Mouse (Mus musculus) hindbrain, embryonic 14.5 days (tissue): ENCODE results near the gene Psmb8. TPM values are rescaled to one million over a fixed set of nuclear protein-coding genes. Genes with fewer than 3 reads are reported as not detected.

Experiments
- ATAC-seq: fragments of 200-750 bp; cut with Nextera tagmentation; 2 replicates; pipeline ENCODE4 v1.8.0; 2017; ENCODE audit warnings: moderate number of reproducible peaks, mild to moderate bottlenecking, moderate TSS enrichment, moderate library complexity; ENCODE audit not compliant: low FRiP score
- DNase-seq: peaks from one replicate; pipeline ENCODE4 v3.0.0-alpha.2; 2015; ENCODE audit warnings: low spot score
- H3K27ac ChIP-seq: fragments of 300-500 bp; sonication (generic); 2 replicates; pipeline ENCODE4 v1.5.1; 2014; ENCODE audit warnings: mild to moderate bottlenecking, moderate library complexity
- H3K27me3 ChIP-seq: fragments of 300-500 bp; sonication (generic); 2 replicates; pipeline ENCODE4 v1.6.1; 2014; ENCODE audit warnings: mild to moderate bottlenecking, low read length, mixed read lengths; ENCODE audit not compliant: control insufficient read depth, insufficient read depth
- H3K36me3 ChIP-seq: fragments of 300-500 bp; sonication (generic); replicated peaks from 2 replicates; pipeline ENCODE4 v1.6.1; 2014; ENCODE audit not compliant: control insufficient read depth, insufficient read depth
- H3K4me1 ChIP-seq: fragments of 300-500 bp; sonication (generic); replicated peaks from 2 replicates; pipeline ENCODE4 v1.6.1; 2014; ENCODE audit warnings: antibody characterized with exemption, low read length, mixed read lengths; ENCODE audit not compliant: control insufficient read depth, insufficient read depth
- H3K4me2 ChIP-seq: fragments of 300-500 bp; sonication (generic); replicated peaks from 2 replicates; pipeline ENCODE4 v1.6.1; 2014; ENCODE audit warnings: mild to moderate bottlenecking, moderate library complexity
- H3K4me3 ChIP-seq: fragments of 300-500 bp; sonication (generic); replicated peaks from 2 replicates; pipeline ENCODE4 v1.5.1; 2014; ENCODE audit warnings: mild to moderate bottlenecking, low read length
- H3K9ac ChIP-seq: fragments of 300-500 bp; sonication (generic); 2 replicates; pipeline ENCODE4 v1.6.1; 2014
- H3K9me3 ChIP-seq: fragments of 300-500 bp; sonication (generic); 2 replicates; pipeline ENCODE4 v1.6.1; 2016; ENCODE audit warnings: low read length; ENCODE audit not compliant: control insufficient read depth
- WGBS: fragments of 180-500 bp; shearing (Covaris S2); extraction: QIAGEN DNeasy Blood & Tissue Kit; methylation state at CpG from one replicate; pipeline ENCODE4 v1.1.7; 2014; 5-methylcytosine and 5-hydroxymethylcytosine counted together
- polyA plus RNA-seq: library from polyadenylated mRNA; unstranded; fragments of >200 nt; fragmentation: Nextera tagmentation; extraction: Ambion mirVana; gene quantifications from 2 replicates; pipeline ENCODE4 v1.2.1, GENCODE M21; 2014

Psmb8 gene
- polyA plus RNA-seq, 1 experiment from 2014 or later, result 3.6 TPM

- Histone ChIP-seq H3K36me3 (no peaks in the 10 kb centered on the region), H3K9me3 (0 out of 2 replicates have a peak, but pooled peaks cover 4% of the 10 kb centered on the region), H3K27ac (no peak overlapping the region), H3K4me3 (no peak overlapping the region), H3K4me2 (no peak overlapping the region), H3K27me3 (no peaks in the 10 kb centered on the region), H3K9ac (no peak overlapping the region), H3K4me1 (no peaks in the 10 kb centered on the region)
- WGBS, result 97% methylated on average over 5 of the region's 5 CpGs
- no peak for ATAC-seq
- no peak for DNase-seq
These were observed 25.0 kb upstream of the Psmb8 start for GRCm38 (mm10) chr17:34172528-34172927.

GRCm38 (mm10) chr17:34174075-34174474, 23.4 kb upstream of the Psmb8 start:
- Histone ChIP-seq H3K27ac (no peak overlapping the region), H3K27me3 (no peaks in the 10 kb centered on the region), H3K9ac (no peak overlapping the region), H3K4me3 (no peak overlapping the region), H3K4me1 (no peaks in the 10 kb centered on the region), H3K36me3 (no peaks in the 10 kb centered on the region), H3K4me2 (no peak overlapping the region), H3K9me3 (0 out of 2 replicates have a peak, but pooled peaks cover 4% of the 10 kb centered on the region)
- ATAC-seq, result no peak
- WGBS, result 72% methylated on average over 1 of the region's 1 CpGs
- DNase-seq, result no peak

GRCm38 (mm10) chr17:34177179-34177578, 20.3 kb upstream of the Psmb8 start:
- Histone ChIP-seq H3K4me1 (no peaks in the 10 kb centered on the region), H3K27me3 (no peaks in the 10 kb centered on the region; the same call in 1 of the 2 replicates), H3K9me3 (0 out of 2 replicates have a peak, but pooled peaks cover 4% of the 10 kb centered on the region), H3K9ac (no peak overlapping the region), H3K4me3 (no peak overlapping the region), H3K36me3 (no peaks in the 10 kb centered on the region), H3K4me2 (no peak overlapping the region), H3K27ac (no peak overlapping the region)
- WGBS, result 75% methylated on average over 4 of the region's 4 CpGs
- no peak for ATAC-seq
- DNase-seq, result no peak

GRCm38 (mm10) chr17:34179019-34179418, 18.5 kb upstream of the Psmb8 start:
- no peak for DNase-seq
- WGBS, result 72% methylated on average over 6 of the region's 6 CpGs
- peaks cover 4% of the 10 kb centered on the region; the same call in 1 of the 2 replicates for H3K27me3 ChIP-seq

GRCm38 (mm10) chr17:34179913-34180859, 17.3 kb upstream of the Psmb8 start:
- Histone ChIP-seq H3K4me3 (no peak overlapping the region), H3K4me2 (no peak overlapping the region), H3K36me3 (no peaks in the 10 kb centered on the region), H3K4me1 (no peaks in the 10 kb centered on the region), H3K9ac (no peak overlapping the region), H3K9me3 (0 out of 2 replicates have a peak, but pooled peaks cover 4% of the 10 kb centered on the region), H3K27me3 (peaks cover 6% of the 10 kb centered on the region; the same call in 1 of the 2 replicates), H3K27ac (no peak overlapping the region)
- ATAC-seq (no peak), DNase-seq (no peak)
- 78% methylated on average over 13 of the region's 13 CpGs for WGBS

More at GRCm38 (mm10) chr17:34179019-34179418, 18.5 kb upstream of the Psmb8 start:
- ATAC-seq, result no peak
- no peak overlapping the region for H3K4me3 ChIP-seq
- H3K27ac ChIP-seq, result no peak overlapping the region
- 0 out of 2 replicates have a peak, but pooled peaks cover 4% of the 10 kb centered on the region for H3K9me3 ChIP-seq
- no peaks in the 10 kb centered on the region for H3K4me1 ChIP-seq
- H3K4me2 ChIP-seq, result no peak overlapping the region
- H3K36me3 ChIP-seq, result no peaks in the 10 kb centered on the region
- H3K9ac ChIP-seq, result no peak overlapping the region

- H3K27me3 ChIP-seq, result peaks cover 38% of the 10 kb centered on the region
- H3K4me1 ChIP-seq, result peaks cover 13% of the 10 kb centered on the region
- no peak overlapping the region for H3K27ac ChIP-seq
- ATAC-seq (no peak), DNase-seq (no peak)
- no peaks in the 10 kb centered on the region for H3K9me3 ChIP-seq
- H3K9ac ChIP-seq, result no peak overlapping the region
- no peak overlapping the region for H3K4me2 ChIP-seq
- 80% methylated on average over 15 of the region's 15 CpGs for WGBS
- H3K4me3 ChIP-seq, result no peak overlapping the region
- no peaks in the 10 kb centered on the region for H3K36me3 ChIP-seq
These were observed 13.8 kb upstream of the Psmb8 start for GRCm38 (mm10) chr17:34183564-34184219.

GRCm38 (mm10) chr17:34185526-34185925, 12.0 kb upstream of the Psmb8 start:
- 91% methylated on average over 9 of the region's 9 CpGs for WGBS

GRCm38 (mm10) chr17:34186885-34187260, 10.6 kb upstream of the Psmb8 start:
- DNase-seq (no peak), ATAC-seq (no peak)
- no peak overlapping the region for H3K27ac ChIP-seq
- peak overlapping the region; percentile 77 for H3K4me2 ChIP-seq
- peak overlapping the region; percentile 36 for H3K4me3 ChIP-seq
- no peaks in the 10 kb centered on the region for H3K36me3 ChIP-seq
- no peaks in the 10 kb centered on the region for H3K9me3 ChIP-seq
- 5% methylated on average over 14 of the region's 14 CpGs for WGBS
- H3K9ac ChIP-seq, result peak overlapping the region; percentile 32; the same call in 1 of the 2 replicates
- peaks cover 57% of the 10 kb centered on the region for H3K27me3 ChIP-seq
- H3K4me1 ChIP-seq, result peaks cover 13% of the 10 kb centered on the region

More at GRCm38 (mm10) chr17:34185526-34185925, 12.0 kb upstream of the Psmb8 start:
- Histone ChIP-seq H3K4me3 (no peak overlapping the region), H3K36me3 (no peaks in the 10 kb centered on the region), H3K9me3 (no peaks in the 10 kb centered on the region), H3K4me1 (peaks cover 13% of the 10 kb centered on the region), H3K4me2 (no peak overlapping the region), H3K27ac (no peak overlapping the region), H3K9ac (no peak overlapping the region), H3K27me3 (peaks cover 54% of the 10 kb centered on the region)
- DNase-seq (no peak), ATAC-seq (no peak)

- under 1% methylated on average over 46 of the region's 46 CpGs for WGBS
- Histone ChIP-seq H3K27ac (no peak within 1 kb of the TSS), H3K36me3 (no peaks in the 10 kb centered on the region), H3K4me1 (peaks cover 13% of the 10 kb centered on the region), H3K4me3 (peak within 1 kb of the TSS; percentile 36), H3K9ac (peak within 1 kb of the TSS; percentile 32), H3K27me3 (peaks cover 62% of the 10 kb centered on the region), H3K4me2 (peak within 1 kb of the TSS; percentile 77), H3K9me3 (no peaks in the 10 kb centered on the region)
- peak; percentile 93 for ATAC-seq
- peak; percentile 92 for DNase-seq
These were observed 10.1 kb upstream of the Psmb8 start, which contains the start of the genes Tap1 and Psmb9 for GRCm38 (mm10) chr17:34187261-34187916. Gene Tap1 (plus strand): TSS chr17:34187553. Gene Psmb9 (minus strand): TSS chr17:34187764.
